Mouse (Mus musculus) lung, adult 10 weeks (tissue): ENCODE results near the gene Nebl. TPM values are rescaled to one million over a fixed set of nuclear protein-coding genes. Genes with fewer than 3 reads are reported as not detected.

Experiments
- polyA plus RNA-seq: library from polyadenylated mRNA; stranded (reverse); fragments of 350-450 nt; fragmentation: Illumina TruSeq; extraction: RNeasy Lipid Tissue Mini Kit (QIAGEN cat#74804); gene quantifications from one replicate; pipeline ENCODE4 v1.2.3, GENCODE M21; 2014; ENCODE audit warnings: low read depth, low replicate concordance; ENCODE audit not compliant: insufficient read depth

Gene Nebl
- 42.0 TPM for polyA plus RNA-seq

DNA sequence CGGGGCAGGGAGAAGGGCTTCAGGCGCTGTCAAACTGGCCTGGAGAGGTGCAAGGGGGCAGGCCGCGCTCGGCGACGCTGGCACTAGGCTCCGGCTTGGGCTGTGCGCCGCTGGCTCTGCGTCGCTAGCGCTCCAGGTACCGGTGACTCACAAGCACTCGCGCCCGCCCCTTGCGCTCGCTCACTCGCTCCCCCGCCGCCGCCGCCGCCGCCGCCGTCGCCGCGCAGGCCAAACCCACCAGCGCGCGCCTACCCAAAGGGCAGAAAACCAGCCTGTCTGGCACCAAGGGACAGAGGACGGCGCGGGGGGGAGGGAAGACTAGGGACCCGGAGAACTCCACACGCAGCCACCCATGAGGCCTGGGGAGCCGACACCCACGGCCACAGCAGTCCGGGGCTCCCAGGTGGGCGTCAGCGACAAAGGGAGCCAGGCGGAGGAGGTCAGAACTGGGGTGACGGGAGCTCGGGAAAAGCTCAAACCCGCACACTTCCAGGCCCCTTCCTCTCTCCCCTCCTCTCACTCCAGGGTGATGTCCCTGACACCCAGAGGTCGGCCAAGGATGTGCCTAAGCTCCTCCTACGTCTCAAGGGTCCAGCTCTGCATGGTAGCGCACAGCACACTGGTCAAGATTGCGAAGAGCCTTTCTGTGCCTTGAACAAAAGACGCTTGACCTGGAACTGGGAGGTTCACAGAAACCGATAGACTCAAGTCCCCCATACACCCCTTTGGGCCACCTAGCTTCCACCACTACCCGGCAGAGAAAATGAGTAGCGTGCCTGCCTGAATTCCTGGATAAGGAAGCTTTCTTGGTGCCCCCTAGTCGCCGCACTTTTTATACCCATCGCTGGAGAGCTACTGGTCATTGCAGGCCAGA is at the start of gene Nebl:
Gene Nebl (minus strand): TSS at position 508 of the 874 bp plus-strand sequence.

